Mouse (Mus musculus) ES-E14 (cell line): ENCODE data around the gene Ankrd39.

Experiments used
- CHD2 ChIP-seq: IDR thresholded peaks from 2 replicates; pipeline ENCODE4 v1.6.1; 2014; ENCODE audit warnings: mild to moderate bottlenecking, low read depth, low read length, inconsistent platforms
- MAFK ChIP-seq: IDR thresholded peaks from 2 replicates; pipeline ENCODE4 v1.6.1; 2014; ENCODE audit warnings: mild to moderate bottlenecking, low read depth, low read length, inconsistent platforms; ENCODE audit not compliant: insufficient read depth
- ZNF384 ChIP-seq: IDR thresholded peaks from 2 replicates; pipeline ENCODE4 v1.6.1; 2012; ENCODE audit warnings: low read depth, low read length, inconsistent platforms

- no peak for TF ChIP-seq MAFK
- no peak for TF ChIP-seq ZNF384
- TF ChIP-seq CHD2: no peak
Observed at GRCm38 (mm10) chr1:36522210-36522609, 25.0 kb downstream of the Ankrd39 start.
